Mouse (Mus musculus) liver, adult 2 months (tissue): ENCODE data around the gene Slc25a26.

Experiments used
- CTCF ChIP-seq: fragments of 200-500 bp; IDR thresholded peaks from 2 replicates; pipeline ENCODE4 v1.5.1; 2011; ENCODE audit warnings: low read depth, low read length, control low read depth
- POLR2A ChIP-seq: fragments of 200-500 bp; IDR thresholded peaks from 2 replicates; pipeline ENCODE4 v1.6.1; 2011; ENCODE audit warnings: low read length, control low read depth; ENCODE audit not compliant: insufficient read depth; ENCODE audit errors: extremely low read depth

- TF ChIP-seq CTCF (no peak), POLR2A (no peak)
Measured at GRCm38 (mm10) chr6:94560896-94561295, 60.8 kb downstream of the Slc25a26 start.
